Mouse (Mus musculus): Measurements from ENCODE around the gene Naa50. TPM values are rescaled to one million over a fixed set of nuclear protein-coding genes. Genes with fewer than 3 reads are reported as not detected.

Naa50 gene
- polyA plus RNA-seq (2012; ENCODE audit: insufficient read depth, insufficient read length, missing spikeins), result 67.2 TPM in 2 replicates

DNA sequence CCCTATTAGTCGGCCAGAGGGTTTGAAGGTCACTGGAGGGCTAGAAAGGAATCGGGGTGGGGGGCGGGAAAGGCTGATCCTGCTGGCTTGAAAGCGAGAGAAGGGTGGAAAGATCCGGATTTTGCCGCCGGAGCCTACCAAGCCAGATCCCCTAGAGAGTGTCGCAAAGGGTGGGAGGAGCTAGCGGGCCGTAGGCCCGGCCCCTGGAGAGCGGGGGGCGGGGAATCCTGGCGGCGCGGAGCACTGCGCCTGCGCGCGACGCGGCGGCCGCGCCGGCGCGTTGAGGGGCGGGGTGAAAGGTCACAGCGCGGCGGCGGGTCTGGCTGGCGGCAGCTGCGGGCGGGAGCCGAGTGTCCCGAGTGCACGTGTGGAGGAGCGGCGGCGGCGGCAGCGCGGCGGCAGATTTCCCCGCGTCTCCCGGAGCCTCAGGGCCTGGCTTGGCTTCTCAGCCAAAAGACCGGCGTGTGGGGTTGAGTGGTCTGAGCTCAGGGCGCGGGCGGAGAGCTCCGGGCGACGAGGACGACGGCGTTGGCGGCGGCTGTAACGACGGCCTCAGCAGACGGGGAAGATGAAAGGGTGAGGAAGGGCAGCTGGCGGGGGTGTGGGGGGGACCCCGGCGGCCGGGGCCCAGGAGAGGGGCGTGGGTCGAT lies at the start of gene Naa50, which contains the start of gene Atp6v1a:
Naa50 (plus strand) TSS at position 295 of the 650 bp plus-strand sequence.
Atp6v1a (minus strand) TSS at position 170 of the 650 bp plus-strand sequence.
- peak within 1 kb of the TSS; percentile 100 for H3K27ac ChIP-seq (ENCODE audit: insufficient read depth, low read depth, low read length)
- TF ChIP-seq CTCF (IDR thresholded peaks at IDR 0.05; ENCODE audit: low read depth, low read length) (no peak), POLR2A (IDR thresholded peaks at IDR 0.05; ENCODE audit: borderline replicate concordance, low read depth, low read length) (no peak)
- H3K4me3 ChIP-seq (ENCODE audit: insufficient read depth, low read length), result peak within 1 kb of the TSS; percentile 91
- peaks cover 3% of the 10 kb centered on the region; the same call in 1 of the 2 replicates for H3K4me1 ChIP-seq (ENCODE audit: control insufficient read depth, insufficient read depth, low read length)

DNA sequence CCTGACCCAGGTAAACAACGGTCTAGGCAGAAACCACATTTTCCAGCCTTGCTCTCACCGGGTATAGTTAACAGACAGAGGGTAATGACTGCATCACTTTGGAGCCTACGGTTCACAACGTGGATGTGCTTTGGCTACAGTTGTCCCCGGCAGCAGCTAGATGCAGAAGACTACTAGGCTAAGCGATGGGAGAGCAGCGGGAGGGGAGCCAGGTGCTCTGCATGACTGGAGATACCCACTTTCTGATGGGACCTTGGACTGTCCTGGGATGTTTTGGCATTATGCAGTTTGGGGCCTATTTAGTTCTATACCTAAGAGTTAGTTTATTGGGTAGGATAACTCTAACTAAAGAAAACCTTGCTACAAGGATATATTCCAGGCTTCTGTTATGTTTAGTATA lies 40.3 kb upstream of the Naa50 start:
- no peak overlapping the region for H3K4me3 ChIP-seq (ENCODE audit: insufficient read depth, low read length)
- no peak overlapping the region for H3K27ac ChIP-seq (ENCODE audit: insufficient read depth, low read depth, low read length)
- TF ChIP-seq CTCF (IDR thresholded peaks at IDR 0.05; ENCODE audit: low read depth, low read length) (no peak), POLR2A (IDR thresholded peaks at IDR 0.05; ENCODE audit: borderline replicate concordance, low read depth, low read length) (no peak)
- H3K4me1 ChIP-seq (ENCODE audit: control insufficient read depth, insufficient read depth, low read length), result no peaks in the 10 kb centered on the region

- TF ChIP-seq POLR2A (IDR thresholded peaks at IDR 0.05; ENCODE audit: borderline replicate concordance, low read depth, low read length) (no peak), CTCF (IDR thresholded peaks at IDR 0.05; ENCODE audit: low read depth, low read length) (no peak)
- Histone ChIP-seq H3K4me1 (ENCODE audit: control insufficient read depth, insufficient read depth, low read length) (no peaks in the 10 kb centered on the region), H3K4me3 (ENCODE audit: insufficient read depth, low read length) (no peak overlapping the region), H3K27ac (ENCODE audit: insufficient read depth, low read depth, low read length) (no peak overlapping the region)
Observed at GRCm38 (mm10) chr16:44101181-44101710, 38.4 kb upstream of the Naa50 start.

DNA sequence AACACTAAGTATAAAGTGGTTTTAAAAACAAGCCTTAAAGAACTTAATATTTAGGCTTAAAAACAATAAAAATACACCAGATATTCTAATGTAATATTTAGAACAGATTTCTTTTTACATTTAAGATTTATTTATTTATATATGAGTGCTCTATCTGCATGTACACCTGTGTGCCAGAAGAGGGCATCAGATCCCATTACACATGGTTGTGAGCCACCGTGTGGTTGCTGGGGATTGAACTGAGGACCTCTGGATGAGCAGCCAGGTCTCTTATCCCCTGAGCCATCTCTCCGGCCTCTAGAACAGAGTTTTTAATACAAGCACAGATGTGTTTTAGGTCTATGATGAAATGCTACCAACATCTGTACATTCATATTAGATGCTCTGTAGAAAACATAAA lies 36.7 kb upstream of the Naa50 start:
- Histone ChIP-seq H3K27ac (ENCODE audit: insufficient read depth, low read depth, low read length) (no peak overlapping the region), H3K4me3 (ENCODE audit: insufficient read depth, low read length) (no peak overlapping the region), H3K4me1 (ENCODE audit: control insufficient read depth, insufficient read depth, low read length) (no peaks in the 10 kb centered on the region)
- TF ChIP-seq CTCF (IDR thresholded peaks at IDR 0.05; ENCODE audit: low read depth, low read length) (no peak), POLR2A (IDR thresholded peaks at IDR 0.05; ENCODE audit: borderline replicate concordance, low read depth, low read length) (no peak)

DNA sequence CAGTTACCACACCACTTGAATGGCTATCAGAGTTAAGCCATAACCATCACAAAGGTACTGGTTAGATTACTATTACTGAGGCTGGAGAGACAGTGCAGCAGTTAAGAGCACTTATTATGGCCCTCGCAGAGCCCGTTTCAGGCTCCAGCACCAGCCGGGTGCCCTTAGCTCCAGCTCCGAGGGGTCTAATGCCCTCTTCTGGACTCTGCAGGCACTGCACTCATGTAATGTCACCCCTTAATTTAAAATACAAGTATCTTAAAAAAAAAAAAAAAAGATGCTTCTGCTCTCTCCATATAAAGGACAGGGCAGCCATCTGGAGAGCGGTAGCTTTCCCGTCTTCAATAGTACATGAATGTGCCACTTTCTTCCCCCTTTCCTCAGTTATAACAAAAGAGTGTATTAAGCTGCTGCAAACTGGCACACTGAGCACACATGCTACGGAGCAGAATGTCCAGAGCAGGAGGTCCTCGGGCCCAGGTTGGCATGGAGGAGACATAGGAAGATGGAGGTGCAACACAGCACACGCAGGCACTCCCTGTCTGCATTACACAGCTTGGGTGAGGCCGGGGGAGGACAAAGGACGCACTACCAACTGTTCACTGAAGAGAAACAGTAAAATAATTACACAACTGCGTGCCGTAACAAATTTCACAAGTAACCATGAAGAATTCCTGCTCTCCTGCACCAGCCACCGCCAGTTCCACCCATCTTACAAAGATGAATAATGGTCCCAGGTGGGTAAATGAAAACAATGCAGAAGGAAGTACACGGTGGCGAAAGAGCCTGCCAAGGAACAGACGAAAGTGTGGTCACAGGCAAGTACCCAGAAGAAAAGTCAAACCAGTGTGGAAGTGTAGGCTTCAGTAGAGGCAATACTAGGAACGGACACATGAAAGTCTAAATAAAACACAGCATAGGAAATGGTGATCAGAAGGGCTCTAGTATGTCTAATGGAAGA lies 35.5 kb upstream of the Naa50 start:
- Histone ChIP-seq H3K4me1 (ENCODE audit: control insufficient read depth, insufficient read depth, low read length) (peaks cover 2% of the 10 kb centered on the region; the same call in 1 of the 2 replicates), H3K27ac (ENCODE audit: insufficient read depth, low read depth, low read length) (no peak overlapping the region), H3K4me3 (ENCODE audit: insufficient read depth, low read length) (no peak overlapping the region)
- TF ChIP-seq CTCF (IDR thresholded peaks at IDR 0.05; ENCODE audit: low read depth, low read length), result no peak
- TF ChIP-seq POLR2A (IDR thresholded peaks at IDR 0.05; ENCODE audit: borderline replicate concordance, low read depth, low read length), result no peak

DNA sequence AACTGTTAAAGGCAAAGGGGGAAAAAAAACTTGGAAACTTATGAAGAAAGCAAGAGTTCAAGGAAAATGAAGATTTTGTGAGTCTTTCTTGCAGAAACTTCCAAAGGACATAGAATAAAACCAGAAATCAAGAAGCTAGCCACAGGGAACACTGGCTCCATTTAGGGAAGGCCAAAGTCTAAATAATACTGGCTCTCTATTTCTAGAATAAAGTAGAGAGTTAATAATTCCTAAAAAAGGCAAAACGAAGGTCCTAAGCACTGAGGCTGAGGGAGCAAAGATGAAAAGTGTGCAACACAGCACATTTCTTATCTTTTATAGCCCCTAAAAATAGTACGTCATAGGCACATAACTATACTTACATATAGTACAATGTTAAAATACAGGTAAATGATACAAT lies 34.4 kb upstream of the Naa50 start:
- Histone ChIP-seq H3K4me3 (ENCODE audit: insufficient read depth, low read length) (no peak overlapping the region), H3K4me1 (ENCODE audit: control insufficient read depth, insufficient read depth, low read length) (peaks cover 4% of the 10 kb centered on the region; the same call in 1 of the 2 replicates), H3K27ac (ENCODE audit: insufficient read depth, low read depth, low read length) (no peak overlapping the region)
- no peak for TF ChIP-seq POLR2A (IDR thresholded peaks at IDR 0.05; ENCODE audit: borderline replicate concordance, low read depth, low read length)
- no peak for TF ChIP-seq CTCF (IDR thresholded peaks at IDR 0.05; ENCODE audit: low read depth, low read length)

DNA sequence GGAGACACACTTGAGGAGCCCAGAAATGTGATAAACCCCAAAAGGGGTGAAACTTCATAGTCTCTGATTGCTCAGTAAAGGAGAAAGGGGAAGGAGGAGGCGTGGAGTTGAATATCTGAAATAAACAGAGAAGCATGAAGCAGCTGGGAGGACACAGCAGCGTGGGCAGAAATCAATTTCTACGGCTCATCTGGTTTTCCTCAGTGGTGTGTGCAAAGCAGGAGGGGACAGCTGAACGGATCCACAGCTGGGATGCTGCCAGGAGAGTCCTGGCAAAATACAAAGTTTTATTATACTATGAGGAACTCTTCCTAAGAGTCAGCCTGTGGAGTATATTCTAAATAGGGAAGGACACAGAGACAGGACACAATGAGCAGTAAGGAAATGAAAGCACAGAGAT lies 30.6 kb upstream of the Naa50 start:
- Histone ChIP-seq H3K4me3 (ENCODE audit: insufficient read depth, low read length) (no peak overlapping the region), H3K27ac (ENCODE audit: insufficient read depth, low read depth, low read length) (no peak overlapping the region), H3K4me1 (ENCODE audit: control insufficient read depth, insufficient read depth, low read length) (peaks cover 4% of the 10 kb centered on the region; the same call in 1 of the 2 replicates)
- TF ChIP-seq CTCF (IDR thresholded peaks at IDR 0.05; ENCODE audit: low read depth, low read length) (no peak), POLR2A (IDR thresholded peaks at IDR 0.05; ENCODE audit: borderline replicate concordance, low read depth, low read length) (no peak)

- Histone ChIP-seq H3K27ac (ENCODE audit: insufficient read depth, low read depth, low read length) (peak overlapping the region; percentile 99), H3K4me3 (ENCODE audit: insufficient read depth, low read length) (no peak overlapping the region), H3K4me1 (ENCODE audit: control insufficient read depth, insufficient read depth, low read length) (peaks cover 55% of the 10 kb centered on the region)
- TF ChIP-seq POLR2A (IDR thresholded peaks at IDR 0.05; ENCODE audit: borderline replicate concordance, low read depth, low read length) (no peak), CTCF (IDR thresholded peaks at IDR 0.05; ENCODE audit: low read depth, low read length) (no peak)
Observed at GRCm38 (mm10) chr16:44119753-44120501, 19.7 kb upstream of the Naa50 start.

DNA sequence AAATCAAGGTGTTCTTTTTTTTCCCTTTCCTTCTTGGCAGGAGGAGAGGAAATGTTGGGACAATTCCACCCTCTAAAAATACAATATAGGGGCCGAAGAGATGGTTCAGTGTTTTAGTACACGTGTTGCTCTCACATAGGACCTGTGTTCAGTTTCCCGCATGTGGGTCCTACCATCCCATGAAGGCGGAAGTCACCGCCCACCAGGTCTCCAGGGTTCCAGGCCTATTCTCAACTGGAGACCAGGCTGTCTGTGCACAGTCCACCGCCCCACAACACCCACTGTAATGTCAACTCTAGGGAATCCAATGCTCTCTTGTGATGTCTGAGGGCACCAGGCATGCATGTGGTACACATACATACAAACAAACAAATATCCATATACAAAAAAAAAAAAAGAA lies 17.5 kb upstream of the Naa50 start:
- no peak overlapping the region for H3K4me3 ChIP-seq (ENCODE audit: insufficient read depth, low read length)
- peak overlapping the region; percentile 99 for H3K27ac ChIP-seq (ENCODE audit: insufficient read depth, low read depth, low read length)
- no peak for TF ChIP-seq POLR2A (IDR thresholded peaks at IDR 0.05; ENCODE audit: borderline replicate concordance, low read depth, low read length)
- no peak for TF ChIP-seq CTCF (IDR thresholded peaks at IDR 0.05; ENCODE audit: low read depth, low read length)
- peaks cover 61% of the 10 kb centered on the region for H3K4me1 ChIP-seq (ENCODE audit: control insufficient read depth, insufficient read depth, low read length)
